Mouse (Mus musculus): Measurements from ENCODE around the gene Hdgfl1. TPM values are rescaled to one million over a fixed set of nuclear protein-coding genes. Genes with fewer than 3 reads are reported as not detected.

Gene Hdgfl1
- polyA plus RNA-seq (2017; shearing (Covaris generic)): not detected

GRCm38 (mm10) chr13:26769955-26770354 is at the start of gene Hdgfl1:
Gene Hdgfl1, minus strand, starts transcription at chr13:26770165.

Data from effector memory CD4-positive, alpha-beta T cell, adult 5 months (primary cell).